36 mouse cellular contexts compared by ENCODE assay signal in genomic region chr7:66786476-66786875, GRCm38 (mm10). TPM values are rescaled to one million over a fixed set of nuclear protein-coding genes. Genes with fewer than 3 reads are reported as not detected.
A peak's percentile ranks its signal among the peaks of the same experiment; 100 is the strongest.
DNase-seq lines count a peak whose midpoint lies in the region; ATAC-seq lines count a peak whose summit lies in the region.
"Had no signal": no experiment of that assay in that cellular context is flagged by ENCODE, and none has a peak within 500 bp of the region (broad histone marks: within the 10 kb centered on the region; RNA-seq: fewer than 3 reads in every experiment).

No protein-coding gene starts in this region.

- peaks cover 4% of the 10 kb centered on the region; the same call in 1 of the 2 replicates for H3K4me1 ChIP-seq in forebrain, embryonic 13.5 days
- H3K4me1 ChIP-seq in forebrain, embryonic 12.5 days: peaks cover 5% of the 10 kb centered on the region; the same call in 1 of the 2 replicates
- H3K4me1 ChIP-seq in kidney, embryonic 14.5 days (ENCODE audit: control insufficient read depth, insufficient read depth, low read length): peaks cover 12% of the 10 kb centered on the region; the same call in 1 of the 2 replicates
- H3K4me1 ChIP-seq: embryonic facial prominence, embryonic 15.5 days; midbrain, embryonic 12.5 days had no signal

- no peak overlapping the region for H3K9ac ChIP-seq in forebrain, embryonic 13.5 days
- no peak overlapping the region for H3K9ac ChIP-seq in forebrain, embryonic 12.5 days
- H3K9ac ChIP-seq in kidney, embryonic 14.5 days (ENCODE audit: low read depth, low read length): no peak overlapping the region
- H3K9ac ChIP-seq: embryonic facial prominence, embryonic 15.5 days; intestine, embryonic 15.5 days; limb, embryonic 13.5 days; midbrain, embryonic 12.5 days; neural tube, embryonic 12.5 days had no signal

- H3K36me3 ChIP-seq in forebrain, embryonic 13.5 days (ENCODE audit: poor library complexity, severe bottlenecking): no peaks in the 10 kb centered on the region
- H3K36me3 ChIP-seq in forebrain, embryonic 12.5 days (replicated peaks): no peaks in the 10 kb centered on the region
- no peaks in the 10 kb centered on the region for H3K36me3 ChIP-seq in kidney, embryonic 14.5 days (ENCODE audit: control insufficient read depth, insufficient read depth, low read length)
- H3K36me3 ChIP-seq: embryonic facial prominence, embryonic 10.5 days; embryonic facial prominence, embryonic 15.5 days; intestine, embryonic 15.5 days; limb, embryonic 13.5 days; midbrain, embryonic 12.5 days; neural tube, embryonic 12.5 days had no signal

- H3K9me3 ChIP-seq in forebrain, embryonic 13.5 days (replicated peaks): no peaks in the 10 kb centered on the region
- H3K9me3 ChIP-seq in forebrain, embryonic 12.5 days: no peaks in the 10 kb centered on the region
- H3K9me3 ChIP-seq in kidney, embryonic 14.5 days (ENCODE audit: control insufficient read depth, low read length): no peaks in the 10 kb centered on the region
- H3K9me3 ChIP-seq: embryonic facial prominence, embryonic 10.5 days; embryonic facial prominence, embryonic 15.5 days; intestine, embryonic 15.5 days; limb, embryonic 13.5 days; megakaryocyte, embryonic 14.5 days; midbrain, embryonic 12.5 days; neural tube, embryonic 12.5 days had no signal

- DNase-seq in kidney, postnatal 4 days: no peak
- DNase-seq in adrenal gland, adult 8-10 months: peak; percentile 49
- peak; percentile 30 for DNase-seq in adrenal gland, postnatal 25 days
- DNase-seq in cerebellum, postnatal 36 days: no peak
- DNase-seq: cerebellum, adult 2 months; cerebellum, postnatal 14 days; gastrocnemius, adult 2 months; gastrocnemius, postnatal 36 days; heart, adult 2 months; heart, postnatal 14 days; kidney, adult 9 months; kidney, postnatal 25 days; lung, postnatal 4 days; retina, postnatal 1 day; right cerebral cortex, postnatal 25 days; spleen, adult 18-20 months; thymus, adult 2 months; thymus, postnatal 36 days had no signal

- no peak overlapping the region for H3K4me3 ChIP-seq in forebrain, embryonic 13.5 days
- no peak overlapping the region for H3K4me3 ChIP-seq in forebrain, embryonic 12.5 days (replicated peaks)
- H3K4me3 ChIP-seq in kidney, embryonic 14.5 days (ENCODE audit: low read length): no peak overlapping the region
- H3K4me3 ChIP-seq: embryonic facial prominence, embryonic 10.5 days; embryonic facial prominence, embryonic 15.5 days; gastrocnemius, adult 2 months; heart, adult 2 months; intestine, embryonic 15.5 days; layer of hippocampus, adult 2 months; left cerebral cortex, adult 2 months; limb, embryonic 13.5 days; megakaryocyte, embryonic 14.5 days; midbrain, embryonic 12.5 days; myocyte; neural tube, embryonic 12.5 days had no signal

- peak overlapping the region; percentile 40; the same call in 1 of the 2 replicates for H3K27ac ChIP-seq in forebrain, embryonic 13.5 days
- no peak overlapping the region for H3K27ac ChIP-seq in forebrain, embryonic 12.5 days
- H3K27ac ChIP-seq in kidney, embryonic 14.5 days (ENCODE audit: low read depth, low read length): peak overlapping the region; percentile 32; the same call in 1 of the 2 replicates
- H3K27ac ChIP-seq: embryonic facial prominence, embryonic 10.5 days; embryonic facial prominence, embryonic 15.5 days; gastrocnemius, adult 2 months; heart, adult 2 months; intestine, embryonic 15.5 days; layer of hippocampus, adult 2 months; left cerebral cortex, adult 2 months; limb, embryonic 13.5 days; midbrain, embryonic 12.5 days; neural tube, embryonic 12.5 days had no signal

- ATAC-seq in forebrain, embryonic 13.5 days: no peak
- no peak for ATAC-seq in forebrain, embryonic 12.5 days (ENCODE audit: low FRiP score)
- ATAC-seq in kidney, embryonic 14.5 days (ENCODE audit: low FRiP score, low TSS enrichment): no peak
- ATAC-seq: hindbrain, embryonic 16.5 days; lung, postnatal 0 days; Patski had no signal

- H3K4me2 ChIP-seq in forebrain, embryonic 13.5 days: no peak overlapping the region
- H3K4me2 ChIP-seq in forebrain, embryonic 12.5 days: no peak overlapping the region
- no peak overlapping the region for H3K4me2 ChIP-seq in kidney, embryonic 14.5 days (replicated peaks; ENCODE audit: low read depth, low read length)
- H3K4me2 ChIP-seq: embryonic facial prominence, embryonic 15.5 days; intestine, embryonic 15.5 days; limb, embryonic 13.5 days; liver, embryonic 11.5 days; midbrain, embryonic 12.5 days; neural tube, embryonic 12.5 days had no signal

- H3K27me3 ChIP-seq in forebrain, embryonic 13.5 days: no peaks in the 10 kb centered on the region
- H3K27me3 ChIP-seq in forebrain, embryonic 12.5 days: no peaks in the 10 kb centered on the region
- H3K27me3 ChIP-seq in kidney, embryonic 14.5 days (ENCODE audit: control insufficient read depth, insufficient read depth, low read length): no peaks in the 10 kb centered on the region
- H3K27me3 ChIP-seq: embryonic facial prominence, embryonic 15.5 days; intestine, embryonic 15.5 days; limb, embryonic 13.5 days; megakaryocyte, embryonic 14.5 days; midbrain, embryonic 12.5 days; neural tube, embryonic 12.5 days; Patski had no signal

- WGBS in forebrain, embryonic 13.5 days: 86% methylated on average over 3 of the region's 3 CpGs
- WGBS in forebrain, embryonic 12.5 days: 80% methylated on average over 3 of the region's 3 CpGs
- 78% methylated on average over 3 of the region's 3 CpGs for WGBS in kidney, embryonic 14.5 days

RNA-seq across cellular contexts. Expression of gene Cers3, which starts 43.2 kb away (rescaled TPM):
- 0.46 and 0.57 TPM in 2 replicates for polyA plus RNA-seq in forebrain, embryonic 13.5 days (2015; fragmentation: Nextera tagmentation; extraction: Ambion mirVana)
- polyA plus RNA-seq in forebrain, embryonic 12.5 days (2016; fragmentation: Nextera tagmentation; extraction: Ambion mirVana): 0.96 and 1.4 TPM in 2 replicates
- 0.94 and 1.9 TPM in 2 replicates for polyA plus RNA-seq in kidney, embryonic 14.5 days (2014; fragmentation: Nextera tagmentation; extraction: Ambion mirVana)
- under 1 TPM; 0.06 to 0.27 (median 0.21) TPM for total RNA-seq in adrenal gland, adult 8-10 months (2022)
- 0.27 TPM in 1 of 2 replicates, not detected in the other for total RNA-seq in adrenal gland, postnatal 25 days (2021)
- total RNA-seq: gastrocnemius, adult 2 months; MEL had no signal

RNA-seq across cellular contexts. Expression of gene Adamts17, which starts 53.1 kb away (rescaled TPM):
- polyA plus RNA-seq in forebrain, embryonic 13.5 days (2015; fragmentation: Nextera tagmentation; extraction: Ambion mirVana): 1.5 and 1.9 TPM in 2 replicates
- polyA plus RNA-seq in forebrain, embryonic 12.5 days (2016; fragmentation: Nextera tagmentation; extraction: Ambion mirVana): 1.6 and 2.1 TPM in 2 replicates
- 4.3 and 4.6 TPM in 2 replicates for polyA plus RNA-seq in kidney, embryonic 14.5 days (2014; fragmentation: Nextera tagmentation; extraction: Ambion mirVana)
- total RNA-seq in adrenal gland, adult 8-10 months (2022): 10 to 100 TPM in 1 of 4 experiments, 1 to 10 TPM in 3; 3.0 to 12.0 (median 5.2) TPM
- 5.3 TPM in 2 replicates for total RNA-seq in adrenal gland, postnatal 25 days (2021)

Comparison
In these comparisons a context has a peak if more than half of its experiments do, and no peak if none do; other contexts are left out.
1. DNase-seq: peak in adrenal gland, adult 8-10 months (single experiment) and adrenal gland, postnatal 25 days (single experiment); none in kidney, postnatal 4 days (0 of 2) and cerebellum, postnatal 36 days (0 of 2).